Mouse (Mus musculus) limb, embryonic 13.5 days (tissue): Measurements from ENCODE around the gene Cavin1. TPM values are rescaled to one million over a fixed set of nuclear protein-coding genes. Genes with fewer than 3 reads are reported as not detected.

ENCODE experiments used
- polyA plus RNA-seq: library from polyadenylated mRNA; unstranded; fragments of >200 nt; fragmentation: Nextera tagmentation; extraction: Ambion mirVana; gene quantifications from 2 replicates; pipeline ENCODE4 v1.2.1, GENCODE M21; 2015

Cavin1 gene
- polyA plus RNA-seq, 1 experiment from 2014 or later: 142 TPM

Other genes with a start within 250 kb of the Cavin1 start
- 23.2 and 24.5 TPM in 2 replicates for gene Rab5c, start 232.7 kb downstream of the Cavin1 start, polyA plus RNA-seq
- not detected in 2 replicates for gene Kcnh4, start 210.9 kb downstream of the Cavin1 start, polyA plus RNA-seq
- gene Hcrt, start 208.0 kb downstream of the Cavin1 start, polyA plus RNA-seq: not detected in 2 replicates
- 6.6 and 8.0 TPM in 2 replicates for gene Ghdc, start 199.9 kb downstream of the Cavin1 start, polyA plus RNA-seq
- gene Stat5b, start 120.2 kb downstream of the Cavin1 start, polyA plus RNA-seq: 18.9 and 19.8 TPM in 2 replicates
- 5.2 and 5.7 TPM in 2 replicates for gene Stat5a, start 111.5 kb downstream of the Cavin1 start, polyA plus RNA-seq
- gene Stat3, start 31.3 kb downstream of the Cavin1 start, polyA plus RNA-seq: 42.4 and 50.3 TPM in 2 replicates
- 34.0 and 34.4 TPM in 2 replicates for gene Atp6v0a1, start 38.6 kb upstream of the Cavin1 start, polyA plus RNA-seq
- gene Naglu, start 99.1 kb upstream of the Cavin1 start, polyA plus RNA-seq: 9.4 and 9.8 TPM in 2 replicates
- gene Hsd17b1, start 107.5 kb upstream of the Cavin1 start, polyA plus RNA-seq: 0.28 TPM in 1 of 2 replicates, not detected in the other
- gene Coasy, start 111.7 kb upstream of the Cavin1 start, polyA plus RNA-seq: 38.1 and 41.6 TPM in 2 replicates
- gene Mlx, start 116.4 kb upstream of the Cavin1 start, polyA plus RNA-seq: 44.1 and 50.5 TPM in 2 replicates
- gene Psmc3ip, start 124.5 kb upstream of the Cavin1 start, polyA plus RNA-seq: 43.0 and 44.5 TPM in 2 replicates
- gene Retreg3, start 149.0 kb upstream of the Cavin1 start, polyA plus RNA-seq: 18.7 and 20.3 TPM in 2 replicates
- 70.5 and 71.1 TPM in 2 replicates for gene Tubg1, start 149.1 kb upstream of the Cavin1 start, polyA plus RNA-seq
- gene Tubg2, start 185.0 kb upstream of the Cavin1 start, polyA plus RNA-seq: 7.3 and 7.4 TPM in 2 replicates
- 0.27 and 0.46 TPM in 2 replicates for gene Cntnap1, start 199.6 kb upstream of the Cavin1 start, polyA plus RNA-seq
- gene Plekhh3, start 200.5 kb upstream of the Cavin1 start, polyA plus RNA-seq: 6.6 and 7.3 TPM in 2 replicates
- gene Ccr10, start 204.6 kb upstream of the Cavin1 start, polyA plus RNA-seq: 0.10 TPM in 1 of 2 replicates, not detected in the other